Mouse (Mus musculus): ENCODE results near the gene Mtrf1l. TPM values are rescaled to one million over a fixed set of nuclear protein-coding genes. Genes with fewer than 3 reads are reported as not detected.

The Mtrf1l gene
- polyA plus RNA-seq (2014; fragmentation: Illumina TruSeq; extraction: RNeasy Lipid Tissue Mini Kit (QIAGEN cat#74804); ENCODE audit: low read depth, low replicate concordance): 31.8 TPM

GRCm38 (mm10) chr10:5823740-5824491, at the start of gene Mtrf1l:
Mtrf1l (minus strand) TSS chr10:5823910.

GRCm38 (mm10) chr10:5805243-5805730, 18.4 kb downstream of the Mtrf1l start, which contains the start of gene Fbxo5:
Fbxo5 (minus strand) TSS chr10:5805600.

Other genes starting within 250 kb of the Mtrf1l start
- 12.7 TPM for gene Myct1, start 230.1 kb downstream of the Mtrf1l start, polyA plus RNA-seq (2014; fragmentation: Illumina TruSeq; extraction: RNeasy Lipid Tissue Mini Kit (QIAGEN cat#74804); ENCODE audit: low read depth, low replicate concordance)
- not detected for gene Vip, start 184.7 kb downstream of the Mtrf1l start, polyA plus RNA-seq (2014; fragmentation: Illumina TruSeq; extraction: RNeasy Lipid Tissue Mini Kit (QIAGEN cat#74804); ENCODE audit: low read depth, low replicate concordance)
- gene Fbxo5, start 18.3 kb downstream of the Mtrf1l start, polyA plus RNA-seq (2014; fragmentation: Illumina TruSeq; extraction: RNeasy Lipid Tissue Mini Kit (QIAGEN cat#74804); ENCODE audit: low read depth, low replicate concordance): 3.0 TPM
- gene Rgs17, start 98.5 kb upstream of the Mtrf1l start, polyA plus RNA-seq (2014; fragmentation: Illumina TruSeq; extraction: RNeasy Lipid Tissue Mini Kit (QIAGEN cat#74804); ENCODE audit: low read depth, low replicate concordance): not detected